Mouse (Mus musculus): ENCODE data around the gene Nipsnap3a. TPM values are rescaled to one million over a fixed set of nuclear protein-coding genes. Genes with fewer than 3 reads are reported as not detected.

Nipsnap3a gene
- polyA plus RNA-seq (2015; fragmentation: Nextera tagmentation; extraction: Ambion mirVana): not detected in 2 replicates

DNA sequence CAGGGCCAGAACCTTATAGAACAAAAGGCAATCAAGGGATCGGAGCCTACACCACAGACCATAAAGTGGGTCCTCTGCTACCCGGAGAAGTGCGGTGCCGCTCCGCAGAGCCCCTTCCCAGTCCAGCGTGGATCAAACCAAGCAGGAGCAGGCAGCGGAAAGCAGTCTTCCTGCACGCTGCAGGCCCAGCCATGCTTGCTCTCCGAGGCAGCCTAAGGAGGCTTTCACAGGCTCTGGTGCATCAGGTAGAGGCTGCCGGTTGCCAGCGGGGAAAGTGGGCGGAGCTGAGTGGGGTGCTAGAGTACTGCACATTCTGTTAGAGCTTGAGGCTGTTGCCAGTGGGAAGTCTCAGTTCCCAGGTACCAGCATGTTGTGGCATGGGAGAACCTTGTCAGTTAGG is at the start of gene Nipsnap3a:
Gene Nipsnap3a (plus strand): TSS at position 25 of the 400 bp plus-strand sequence.
- H3K9me3 ChIP-seq (ENCODE audit: control insufficient read depth, low read length): 0 out of 2 replicates have a peak, but pooled peaks cover 2% of the 10 kb centered on the region
- ATAC-seq: no peak
- H3K4me1 ChIP-seq (ENCODE audit: control insufficient read depth, insufficient read depth, low read depth, low read length): no peaks in the 10 kb centered on the region
- H3K4me2 ChIP-seq (ENCODE audit: low read length): peak within 1 kb of the TSS; percentile 42
- no peak within 1 kb of the TSS for H3K9ac ChIP-seq (ENCODE audit: low read depth, low read length)
- no peak within 1 kb of the TSS for H3K27ac ChIP-seq (ENCODE audit: low read depth, low read length)
- H3K4me3 ChIP-seq (ENCODE audit: low read length): no peak within 1 kb of the TSS
- WGBS: 34% methylated on average over 12 of the region's 12 CpGs
- no peaks in the 10 kb centered on the region for H3K36me3 ChIP-seq (ENCODE audit: control insufficient read depth, insufficient read depth, low read length)
- no peaks in the 10 kb centered on the region for H3K27me3 ChIP-seq (replicated peaks; ENCODE audit: control insufficient read depth, insufficient read depth, low read length)

DNA sequence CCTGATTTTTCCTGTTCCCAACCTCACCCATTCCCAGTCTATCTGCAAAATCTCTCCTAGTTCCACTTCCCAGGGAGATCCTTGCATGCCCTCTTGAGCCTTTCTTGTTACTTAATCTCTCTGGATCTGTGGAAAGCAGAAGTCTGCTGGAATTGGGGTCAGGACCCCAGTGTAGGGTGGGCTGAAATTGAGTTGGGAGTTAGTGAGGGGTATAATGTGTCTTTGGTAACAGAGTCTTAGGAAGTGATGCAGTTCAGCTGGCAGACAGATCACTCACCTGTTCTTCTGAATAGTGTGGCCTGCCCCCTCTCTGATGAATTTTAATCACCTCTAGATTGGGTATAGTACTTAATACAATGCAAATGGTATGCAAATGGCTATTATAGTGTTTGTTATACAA is 42.4 kb upstream of the Nipsnap3a start:
- Histone ChIP-seq H3K4me2 (ENCODE audit: low read length) (no peak overlapping the region), H3K27ac (ENCODE audit: low read depth, low read length) (no peak overlapping the region)

DNA sequence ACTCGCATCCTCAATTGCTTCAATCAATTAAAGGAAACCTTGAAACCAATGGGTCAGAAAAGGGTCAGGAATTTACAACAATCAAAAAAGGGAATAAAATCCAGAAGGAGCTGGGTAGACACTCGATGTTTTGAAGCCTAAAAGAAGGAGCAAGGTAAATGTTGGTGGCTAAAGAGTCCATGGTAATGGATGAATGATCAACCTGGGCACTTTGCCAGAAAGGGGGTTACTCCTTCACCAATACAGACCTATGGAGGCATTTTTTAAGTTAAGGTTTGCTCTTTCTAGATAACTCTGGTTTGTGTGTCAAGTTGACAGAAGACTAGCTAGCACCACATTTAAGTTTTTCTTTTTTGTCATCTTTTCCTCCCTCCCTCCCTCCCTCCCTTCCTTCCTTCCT is 40.1 kb upstream of the Nipsnap3a start:
- Histone ChIP-seq H3K27ac (ENCODE audit: low read depth, low read length) (no peak overlapping the region), H3K9ac (ENCODE audit: low read depth, low read length) (no peak overlapping the region)
- 93% methylated on average over 2 of the region's 2 CpGs for WGBS

More for the DNA sequence above, 42.4 kb upstream of the Nipsnap3a start:
- H3K4me3 ChIP-seq (ENCODE audit: low read length): no peak overlapping the region
- no peaks in the 10 kb centered on the region for H3K4me1 ChIP-seq (ENCODE audit: control insufficient read depth, insufficient read depth, low read depth, low read length)
- ATAC-seq: no peak
- H3K9ac ChIP-seq (ENCODE audit: low read depth, low read length): no peak overlapping the region
- no peaks in the 10 kb centered on the region for H3K27me3 ChIP-seq (replicated peaks; ENCODE audit: control insufficient read depth, insufficient read depth, low read length)
- H3K36me3 ChIP-seq (ENCODE audit: control insufficient read depth, insufficient read depth, low read length): no peaks in the 10 kb centered on the region
- H3K9me3 ChIP-seq (ENCODE audit: control insufficient read depth, low read length): no peaks in the 10 kb centered on the region

DNA sequence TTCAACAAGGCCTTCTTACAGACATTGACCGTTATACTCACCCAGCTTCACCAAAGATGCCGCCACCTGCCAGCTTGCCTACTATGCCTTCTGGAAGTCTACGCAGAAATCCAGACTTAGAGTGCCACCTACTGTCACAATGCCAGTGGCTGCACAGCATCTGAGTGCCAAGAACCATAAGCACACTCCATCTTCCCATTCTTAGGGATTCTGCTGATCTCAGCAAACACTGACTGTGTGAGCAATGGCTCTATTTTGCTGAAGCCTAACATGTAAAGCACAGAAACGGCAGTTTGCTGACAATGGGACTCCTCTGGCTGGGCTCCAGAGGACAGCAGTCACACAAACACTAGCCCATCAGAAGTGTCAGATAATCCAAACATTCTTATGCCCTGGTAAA is 30.4 kb upstream of the Nipsnap3a start:
- Histone ChIP-seq H3K36me3 (ENCODE audit: control insufficient read depth, insufficient read depth, low read length) (no peaks in the 10 kb centered on the region), H3K9me3 (ENCODE audit: control insufficient read depth, low read length) (no peaks in the 10 kb centered on the region), H3K4me1 (ENCODE audit: control insufficient read depth, insufficient read depth, low read depth, low read length) (no peaks in the 10 kb centered on the region), H3K27ac (ENCODE audit: low read depth, low read length) (no peak overlapping the region), H3K4me2 (ENCODE audit: low read length) (no peak overlapping the region), H3K9ac (ENCODE audit: low read depth, low read length) (no peak overlapping the region), H3K4me3 (ENCODE audit: low read length) (no peak overlapping the region), H3K27me3 (replicated peaks; ENCODE audit: control insufficient read depth, insufficient read depth, low read length) (no peaks in the 10 kb centered on the region)
- 29% methylated on average over 4 of the region's 4 CpGs for WGBS
- 0 out of 2 replicates have a peak, but pooled peaks have one; percentile 61 for ATAC-seq

More for the DNA sequence above, 40.1 kb upstream of the Nipsnap3a start:
- Histone ChIP-seq H3K4me1 (ENCODE audit: control insufficient read depth, insufficient read depth, low read depth, low read length) (no peaks in the 10 kb centered on the region), H3K4me2 (ENCODE audit: low read length) (no peak overlapping the region), H3K36me3 (ENCODE audit: control insufficient read depth, insufficient read depth, low read length) (no peaks in the 10 kb centered on the region), H3K27me3 (replicated peaks; ENCODE audit: control insufficient read depth, insufficient read depth, low read length) (no peaks in the 10 kb centered on the region), H3K4me3 (ENCODE audit: low read length) (no peak overlapping the region), H3K9me3 (ENCODE audit: control insufficient read depth, low read length) (no peaks in the 10 kb centered on the region)
- no peak for ATAC-seq

DNA sequence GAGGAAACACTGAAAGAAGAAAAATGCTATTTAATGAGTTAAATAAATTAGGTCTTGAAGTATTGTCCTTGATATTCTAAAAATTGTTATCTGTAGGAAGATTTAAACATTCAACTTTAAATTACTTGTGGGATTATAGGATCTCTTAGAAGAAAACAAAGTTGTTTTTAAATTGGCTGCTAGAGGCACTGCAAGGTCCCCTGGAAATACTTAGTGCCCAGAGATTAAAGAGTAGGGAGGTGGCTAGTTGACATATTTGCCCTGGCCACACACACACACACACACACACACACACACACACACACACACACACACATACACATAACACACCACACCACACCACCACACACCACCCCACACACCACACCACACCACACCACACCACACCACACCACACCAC is 24.8 kb upstream of the Nipsnap3a start, which contains the start of gene Olfr270:
Gene Olfr270 (plus strand): TSS at position 301 of the 400 bp plus-strand sequence.
- no peak for ATAC-seq

DNA sequence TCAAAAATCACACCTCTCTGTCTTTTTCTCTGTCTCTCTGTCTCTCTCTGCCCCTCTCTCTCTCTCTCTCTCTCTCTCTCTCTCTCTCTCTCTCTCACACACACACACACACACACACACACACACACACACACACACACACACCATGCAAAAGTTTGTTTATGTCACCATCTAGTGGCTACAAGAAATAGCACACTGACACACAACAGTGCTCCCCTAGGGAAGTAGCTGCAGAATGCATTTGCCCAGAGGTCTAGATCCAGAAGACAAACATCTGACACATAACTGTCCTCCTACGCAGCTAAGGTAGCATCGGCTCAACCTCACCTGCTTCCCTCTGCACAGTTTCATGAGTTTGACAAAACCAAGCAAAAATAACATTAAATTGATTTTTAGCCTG is 3.9 kb upstream of the Nipsnap3a start:
- no peaks in the 10 kb centered on the region for H3K4me1 ChIP-seq (ENCODE audit: control insufficient read depth, insufficient read depth, low read depth, low read length)
- 78% methylated on average over 2 of the region's 2 CpGs for WGBS
- H3K27ac ChIP-seq (ENCODE audit: low read depth, low read length): no peak overlapping the region
- H3K4me3 ChIP-seq (ENCODE audit: low read length): no peak overlapping the region
- H3K9ac ChIP-seq (ENCODE audit: low read depth, low read length): no peak overlapping the region
- no peak overlapping the region for H3K4me2 ChIP-seq (ENCODE audit: low read length)
- H3K9me3 ChIP-seq (ENCODE audit: control insufficient read depth, low read length): 0 out of 2 replicates have a peak, but pooled peaks cover under 1% of the 10 kb centered on the region
- no peaks in the 10 kb centered on the region for H3K36me3 ChIP-seq (ENCODE audit: control insufficient read depth, insufficient read depth, low read length)
- 0 out of 2 replicates have a peak, but pooled peaks have one; percentile 40 for ATAC-seq
- no peaks in the 10 kb centered on the region for H3K27me3 ChIP-seq (replicated peaks; ENCODE audit: control insufficient read depth, insufficient read depth, low read length)

More for the DNA sequence above, 24.8 kb upstream of the Nipsnap3a start, which contains the start of gene Olfr270:
- Histone ChIP-seq H3K4me2 (ENCODE audit: low read length) (no peak within 1 kb of the TSS), H3K4me3 (ENCODE audit: low read length) (no peak within 1 kb of the TSS), H3K36me3 (ENCODE audit: control insufficient read depth, insufficient read depth, low read length) (no peaks in the 10 kb centered on the region), H3K9me3 (ENCODE audit: control insufficient read depth, low read length) (no peaks in the 10 kb centered on the region), H3K9ac (ENCODE audit: low read depth, low read length) (no peak within 1 kb of the TSS), H3K4me1 (ENCODE audit: control insufficient read depth, insufficient read depth, low read depth, low read length) (no peaks in the 10 kb centered on the region), H3K27ac (ENCODE audit: low read depth, low read length) (no peak within 1 kb of the TSS), H3K27me3 (replicated peaks; ENCODE audit: control insufficient read depth, insufficient read depth, low read length) (no peaks in the 10 kb centered on the region)

DNA sequence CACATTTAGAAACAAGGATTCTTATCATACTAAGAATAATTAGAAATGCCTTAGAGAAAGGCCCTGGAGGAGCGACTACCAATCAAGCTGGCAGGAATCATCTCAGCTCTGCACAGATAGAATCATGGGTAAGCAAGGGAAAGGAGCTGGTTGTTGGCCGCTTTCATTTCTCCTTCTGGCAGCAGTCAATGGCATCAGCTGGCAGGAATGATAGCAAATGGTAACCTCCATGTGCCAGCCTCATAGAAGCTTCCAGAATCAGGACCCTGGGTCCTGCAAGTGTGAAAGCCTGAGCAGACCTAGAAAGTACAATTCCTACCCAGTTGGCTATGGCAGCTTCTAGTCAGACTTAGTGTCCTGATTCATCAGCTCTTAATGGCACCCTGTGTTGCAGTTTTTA is 2.8 kb upstream of the Nipsnap3a start:
- H3K27ac ChIP-seq (ENCODE audit: low read depth, low read length): no peak overlapping the region
- no peak overlapping the region for H3K4me2 ChIP-seq (ENCODE audit: low read length)
- 0 out of 2 replicates have a peak, but pooled peaks cover 2% of the 10 kb centered on the region for H3K9me3 ChIP-seq (ENCODE audit: control insufficient read depth, low read length)
- no peak overlapping the region for H3K4me3 ChIP-seq (ENCODE audit: low read length)
- no peaks in the 10 kb centered on the region for H3K27me3 ChIP-seq (replicated peaks; ENCODE audit: control insufficient read depth, insufficient read depth, low read length)
- no peak for ATAC-seq
- H3K4me1 ChIP-seq (ENCODE audit: control insufficient read depth, insufficient read depth, low read depth, low read length): no peaks in the 10 kb centered on the region
- H3K36me3 ChIP-seq (ENCODE audit: control insufficient read depth, insufficient read depth, low read length): no peaks in the 10 kb centered on the region
- 86% methylated on average over 2 of the region's 2 CpGs for WGBS
- H3K9ac ChIP-seq (ENCODE audit: low read depth, low read length): no peak overlapping the region

DNA sequence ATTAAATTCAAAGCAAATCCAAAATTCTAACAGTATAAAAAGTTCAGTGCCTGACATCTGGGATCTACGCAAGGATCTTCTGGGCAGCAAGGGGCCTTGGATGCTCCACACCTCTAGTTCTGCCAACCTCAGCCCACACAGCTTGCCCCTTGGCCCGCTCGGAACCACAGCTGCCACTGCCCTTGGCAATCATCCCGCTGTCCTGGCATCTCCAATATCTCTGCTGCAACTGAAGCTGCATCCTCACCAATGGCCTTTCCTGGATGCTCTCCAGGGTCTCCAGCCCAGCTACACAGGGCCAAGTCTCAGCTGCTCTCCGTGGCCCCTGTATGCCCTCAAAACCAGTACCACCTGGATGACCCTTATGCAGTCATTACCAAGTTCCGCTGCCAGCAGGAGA is 10.4 kb downstream of the Nipsnap3a start:
- Histone ChIP-seq H3K27me3 (replicated peaks; ENCODE audit: control insufficient read depth, insufficient read depth, low read length) (no peaks in the 10 kb centered on the region), H3K4me3 (ENCODE audit: low read length) (no peak overlapping the region), H3K4me2 (ENCODE audit: low read length) (no peak overlapping the region), H3K27ac (ENCODE audit: low read depth, low read length) (no peak overlapping the region), H3K9me3 (ENCODE audit: control insufficient read depth, low read length) (no peaks in the 10 kb centered on the region), H3K4me1 (ENCODE audit: control insufficient read depth, insufficient read depth, low read depth, low read length) (no peaks in the 10 kb centered on the region), H3K36me3 (ENCODE audit: control insufficient read depth, insufficient read depth, low read length) (no peaks in the 10 kb centered on the region), H3K9ac (ENCODE audit: low read depth, low read length) (no peak overlapping the region)
- WGBS: 89% methylated on average over 6 of the region's 6 CpGs
- 0 out of 2 replicates have a peak, but pooled peaks have one; percentile 27 for ATAC-seq

DNA sequence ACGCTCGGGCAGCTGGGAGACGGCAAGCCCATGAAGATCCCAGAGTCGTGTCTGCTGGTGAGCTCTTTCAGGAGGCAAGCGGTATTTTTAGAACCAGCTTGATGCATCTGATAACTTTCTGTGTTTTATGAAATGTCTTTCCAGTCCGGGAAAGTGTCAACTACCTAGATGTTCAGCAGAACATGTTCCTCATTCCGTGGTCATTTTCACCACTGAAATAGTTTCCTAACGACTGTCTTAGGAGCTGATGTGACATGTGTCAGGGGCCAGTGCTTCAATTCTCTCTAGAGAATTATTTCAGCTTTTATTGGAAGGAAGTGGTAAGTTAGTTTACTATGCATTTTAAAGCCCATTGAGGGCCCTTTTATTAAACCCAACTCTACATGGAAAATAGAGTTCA is 11.1 kb downstream of the Nipsnap3a start:
- Histone ChIP-seq H3K9me3 (ENCODE audit: control insufficient read depth, low read length) (no peaks in the 10 kb centered on the region), H3K4me1 (ENCODE audit: control insufficient read depth, insufficient read depth, low read depth, low read length) (no peaks in the 10 kb centered on the region)

More for the DNA sequence above, 11.1 kb downstream of the Nipsnap3a start:
- no peak overlapping the region for H3K9ac ChIP-seq (ENCODE audit: low read depth, low read length)
- H3K4me3 ChIP-seq (ENCODE audit: low read length): no peak overlapping the region
- 88% methylated on average over 8 of the region's 8 CpGs for WGBS
- H3K4me2 ChIP-seq (ENCODE audit: low read length): no peak overlapping the region
- no peaks in the 10 kb centered on the region for H3K36me3 ChIP-seq (ENCODE audit: control insufficient read depth, insufficient read depth, low read length)
- H3K27ac ChIP-seq (ENCODE audit: low read depth, low read length): no peak overlapping the region
- no peaks in the 10 kb centered on the region for H3K27me3 ChIP-seq (replicated peaks; ENCODE audit: control insufficient read depth, insufficient read depth, low read length)
- no peak for ATAC-seq

Data from hindbrain, embryonic 16.5 days (tissue).